Mouse (Mus musculus) myocyte (in vitro differentiated cells): ENCODE measurements at regions not wholly inside any gene's neighbourhood (a gene's known extent, or its start where the extent isn't known, plus 50 kb on each side); places are given as distances from the start of the nearest gene placed in this dataset.

Source experiments
- H3K27me3 ChIP-seq: one replicate; pipeline ENCODE4 v1.6.1; 2011; ENCODE audit not compliant: control insufficient read depth, insufficient read depth, insufficient read length
- H3K36me3 ChIP-seq: one replicate; pipeline ENCODE4 v1.6.1; 2011; ENCODE audit not compliant: control insufficient read depth, insufficient read depth
- H3K4me2 ChIP-seq: one replicate; pipeline ENCODE4 v1.6.1; 2011; ENCODE audit warnings: low read depth, control low read depth
- H3K4me3 ChIP-seq: one replicate; pipeline ENCODE4 v1.5.1; 2011; ENCODE audit warnings: mild to moderate bottlenecking, control low read depth, moderate library complexity
- H3K79me2 ChIP-seq: one replicate; pipeline ENCODE4 v1.6.1; 2011; ENCODE audit not compliant: control insufficient read depth, insufficient read depth
- H3ac ChIP-seq: one replicate; pipeline ENCODE4 v1.6.1; 2011; ENCODE audit not compliant: control insufficient read depth, insufficient read length
- CEBPB ChIP-seq: IDR thresholded peaks from 2 replicates; pipeline ENCODE4 v1.6.1; 2011; ENCODE audit warnings: mild to moderate bottlenecking, moderate library complexity; ENCODE audit not compliant: poor library complexity, insufficient read depth, severe bottlenecking
- E2F4 ChIP-seq: IDR thresholded peaks from one replicate; pipeline ENCODE4 v1.6.1; 2011; ENCODE audit warnings: mild to moderate bottlenecking, control low read depth, moderate library complexity; ENCODE audit not compliant: insufficient read depth
- MAX ChIP-seq: IDR thresholded peaks from one replicate; pipeline ENCODE4 v1.6.1; 2011; ENCODE audit warnings: low read depth, mild to moderate bottlenecking, control low read depth
- MYOD1 ChIP-seq, 3 experiments: IDR thresholded peaks; one replicate each; pipeline ENCODE4 v1.6.1; 2011; ENCODE audit warnings: control low read depth in 2 of 3, low read depth in 2 of 3, mild to moderate bottlenecking in 2 of 3, moderate library complexity in 1 of 3; ENCODE audit not compliant: insufficient read length in 2 of 3, control insufficient read depth in 1 of 3
- MYOG ChIP-seq, 3 experiments: IDR thresholded peaks; one replicate each; pipeline ENCODE4 v1.6.1; 2011; ENCODE audit warnings: control low read depth in 2 of 3, low read depth in 2 of 3, mild to moderate bottlenecking in 2 of 3; ENCODE audit not compliant: insufficient read length in 2 of 3, control insufficient read depth in 1 of 3, insufficient read depth in 1 of 3
- POLR2A ChIP-seq: IDR thresholded peaks from one replicate; pipeline ENCODE4 v1.6.1; 2011; ENCODE audit warnings: low read depth, mild to moderate bottlenecking, control low read depth, moderate library complexity; ENCODE audit not compliant: insufficient read length
- POLR2AphosphoS2 ChIP-seq: IDR thresholded peaks from one replicate; pipeline ENCODE4 v1.6.1; 2011; ENCODE audit warnings: low read depth, control low read depth; ENCODE audit not compliant: insufficient read length
- REST ChIP-seq: IDR thresholded peaks from one replicate; pipeline ENCODE4 v1.6.1; 2011; ENCODE audit warnings: mild to moderate bottlenecking, control low read depth, moderate library complexity; ENCODE audit not compliant: insufficient read depth, insufficient read length
- SRF ChIP-seq: IDR thresholded peaks from one replicate; pipeline ENCODE4 v1.6.1; 2011; ENCODE audit warnings: low read depth; ENCODE audit not compliant: control insufficient read depth, insufficient read length
- TCF12 ChIP-seq: IDR thresholded peaks from one replicate; pipeline ENCODE4 v1.6.1; 2011; ENCODE audit warnings: mild to moderate bottlenecking, control low read depth; ENCODE audit not compliant: poor library complexity, insufficient read depth, severe bottlenecking
- TCF3 ChIP-seq: IDR thresholded peaks from one replicate; pipeline ENCODE4 v1.6.1; 2011; ENCODE audit warnings: low read depth, control low read depth; ENCODE audit not compliant: insufficient read length
- USF1 ChIP-seq: IDR thresholded peaks from one replicate; pipeline ENCODE4 v1.6.1; 2011; ENCODE audit warnings: low read depth, mild to moderate bottlenecking, control low read depth, moderate library complexity

DNA sequence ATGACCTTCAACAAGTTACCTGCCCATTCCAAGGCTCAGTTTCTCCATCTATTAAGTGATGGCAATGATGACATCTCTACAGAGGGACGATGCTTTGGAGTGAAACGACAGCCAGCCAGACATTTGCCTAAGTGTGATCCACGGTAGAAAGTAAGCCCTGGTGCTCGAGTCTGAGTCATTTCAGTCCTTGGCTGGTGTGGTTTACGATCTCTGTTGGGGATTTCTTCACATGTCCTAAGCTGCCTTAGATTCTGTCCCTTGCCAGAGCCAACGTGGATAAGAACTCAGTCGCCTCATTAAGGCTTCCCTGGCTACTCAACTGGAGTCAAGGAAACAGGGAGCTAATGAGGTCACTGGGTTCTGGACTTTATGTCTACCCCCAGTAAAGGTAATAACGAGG, 258.8 kb downstream of the Adamts20 start:
- H3K4me3 ChIP-seq: no peak overlapping the region
- H3K4me2 ChIP-seq: no peak overlapping the region
- no peaks in the 10 kb centered on the region for H3K36me3 ChIP-seq
- no peak overlapping the region for H3ac ChIP-seq
- H3K27me3 ChIP-seq: no peaks in the 10 kb centered on the region
- no peak for TF ChIP-seq REST
- no peak for TF ChIP-seq E2F4
- TF ChIP-seq MAX: no peak
- no peak for TF ChIP-seq CEBPB
- no peaks in the 10 kb centered on the region for H3K79me2 ChIP-seq

GRCm38 (mm10) chr15:94205309-94205893, 259.8 kb downstream of the Adamts20 start:
- H3K4me2 ChIP-seq: no peak overlapping the region
- TF ChIP-seq MAX (no peak), MYOD1 (IDR thresholded peaks at IDR 0.05; ENCODE audit: control insufficient read depth in 1 of 3, insufficient read length in 2 of 3, low read depth in 2 of 3) (peak in 2 of 3 experiments; percentile 51 to 66), MYOG (IDR thresholded peaks at IDR 0.05; ENCODE audit: control insufficient read depth in 1 of 3, insufficient read depth in 1 of 3, insufficient read length in 2 of 3, low read depth in 2 of 3) (peak in 1 of 3 experiments; percentile 17), SRF (no peak)
- H3ac ChIP-seq: no peak overlapping the region
- H3K79me2 ChIP-seq: no peaks in the 10 kb centered on the region
- H3K4me3 ChIP-seq: no peak overlapping the region
- H3K27me3 ChIP-seq: no peaks in the 10 kb centered on the region
- no peaks in the 10 kb centered on the region for H3K36me3 ChIP-seq

DNA sequence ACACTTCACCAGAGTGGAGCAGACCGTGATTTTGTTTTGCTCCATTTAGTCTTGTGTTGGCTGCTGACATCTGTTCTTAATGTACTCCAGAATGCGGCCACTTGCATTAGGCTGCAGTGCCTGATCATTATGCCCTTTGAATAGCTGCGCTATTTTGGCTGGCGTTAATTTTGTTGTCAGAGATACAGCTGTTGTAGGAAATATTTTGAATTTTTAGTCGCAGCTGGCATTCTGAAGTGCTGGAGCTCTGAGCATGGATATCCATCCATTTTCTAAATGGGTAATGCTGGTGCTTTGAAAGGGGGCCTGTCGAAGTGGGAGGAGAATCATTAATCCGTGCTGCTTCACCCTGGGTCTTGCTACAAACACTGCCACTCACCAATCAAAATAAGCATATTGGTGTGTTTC, 275.1 kb downstream of the Adamts20 start:
- Histone ChIP-seq H3ac (no peak overlapping the region), H3K36me3 (no peaks in the 10 kb centered on the region), H3K4me2 (no peak overlapping the region), H3K4me3 (no peak overlapping the region), H3K79me2 (no peaks in the 10 kb centered on the region), H3K27me3 (no peaks in the 10 kb centered on the region)
- TF ChIP-seq MYOD1 (IDR thresholded peaks at IDR 0.05; ENCODE audit: control insufficient read depth in 1 of 3, insufficient read length in 2 of 3, low read depth in 2 of 3) (peak in 1 of 3 experiments; percentile 2), USF1 (no peak)

DNA sequence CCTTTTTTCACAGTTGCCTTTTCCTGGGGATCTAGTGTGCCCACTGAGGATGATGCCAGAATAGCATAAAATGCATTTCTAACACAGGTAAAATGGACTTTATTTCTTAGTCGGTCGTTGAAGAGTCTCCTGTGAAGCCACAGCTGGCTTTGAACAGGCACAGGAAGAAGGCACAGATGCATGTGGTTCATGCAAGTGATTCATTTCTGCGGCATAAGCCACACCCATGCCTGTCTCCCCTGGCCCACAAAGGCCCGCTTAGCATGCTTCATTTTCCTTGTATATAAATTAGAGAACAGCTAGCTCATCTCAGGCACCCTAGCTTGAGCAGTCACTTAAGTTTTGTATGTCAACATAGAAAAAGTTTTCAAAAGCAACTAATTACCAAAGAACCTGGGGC, 277.6 kb downstream of the Adamts20 start:
- Histone ChIP-seq H3K4me2 (no peak overlapping the region), H3K79me2 (no peaks in the 10 kb centered on the region), H3K4me3 (no peak overlapping the region), H3ac (no peak overlapping the region), H3K36me3 (no peaks in the 10 kb centered on the region), H3K27me3 (no peaks in the 10 kb centered on the region)
- TF ChIP-seq MYOD1 (IDR thresholded peaks at IDR 0.05; ENCODE audit: control insufficient read depth in 1 of 3, insufficient read length in 2 of 3, low read depth in 2 of 3) (peak in 2 of 3 experiments; percentile 33 to 60), MYOG (IDR thresholded peaks at IDR 0.05; ENCODE audit: control insufficient read depth in 1 of 3, insufficient read depth in 1 of 3, insufficient read length in 2 of 3, low read depth in 2 of 3) (peak in 1 of 3 experiments; percentile 63), TCF3 (no peak)

DNA sequence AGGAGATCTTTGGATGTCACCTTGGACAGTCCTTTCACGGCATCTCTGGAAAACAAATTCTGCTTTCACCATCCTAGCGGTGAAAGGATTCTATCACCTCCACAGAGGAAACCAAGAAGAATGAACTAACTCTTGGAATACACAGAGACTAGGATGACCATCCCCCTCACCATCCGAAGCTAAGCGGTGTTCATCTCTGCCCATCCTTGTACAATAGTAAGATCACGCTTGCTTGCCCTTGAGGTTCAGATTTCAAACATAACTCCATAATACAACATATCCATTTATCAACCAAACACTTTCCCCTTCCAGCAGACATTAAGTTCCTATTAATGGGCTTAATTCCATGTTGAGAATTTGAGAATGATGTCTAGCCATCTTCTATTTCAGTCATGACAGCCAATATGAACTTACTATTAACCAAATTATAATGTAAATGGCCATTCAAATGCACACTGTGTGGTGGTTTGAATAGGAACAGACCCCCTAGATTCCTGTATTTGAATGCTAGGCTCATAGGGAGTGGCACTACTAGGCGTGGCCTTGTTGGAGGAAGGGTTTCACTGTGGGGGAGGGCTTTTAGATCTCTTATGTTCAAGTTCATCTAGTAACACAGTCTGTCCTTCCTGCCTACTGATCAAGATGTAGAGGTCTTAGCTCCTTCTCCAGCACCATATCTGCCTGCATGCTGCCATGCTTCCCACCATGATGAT, 281.4 kb downstream of the Adamts20 start:
- H3ac ChIP-seq: no peak overlapping the region
- TF ChIP-seq MAX (no peak), REST (no peak), TCF3 (no peak), POLR2AphosphoS2 (no peak)
- H3K4me2 ChIP-seq: no peak overlapping the region

DNA sequence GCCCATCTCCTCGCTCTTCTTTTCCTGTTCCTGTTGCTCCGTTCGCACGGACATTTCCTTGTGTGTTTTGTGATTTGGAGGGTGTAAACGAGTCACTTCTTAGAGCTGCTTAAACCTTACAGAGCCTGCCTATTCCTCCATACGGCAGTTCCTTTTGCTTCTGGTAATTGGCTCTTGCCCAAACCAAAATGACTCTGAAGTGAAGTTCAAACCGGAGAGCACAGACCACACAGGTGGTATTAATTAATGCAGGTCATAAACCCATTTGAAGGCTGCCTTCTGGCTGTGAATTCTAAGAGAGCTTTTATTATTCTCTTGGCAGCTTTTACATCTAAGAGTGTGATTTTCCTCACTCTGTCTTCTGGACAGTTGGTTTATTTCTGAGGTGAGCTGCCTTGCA, 291.1 kb downstream of the Adamts20 start:
- H3K4me2 ChIP-seq: no peak overlapping the region
- no peak for TF ChIP-seq USF1
- no peak for TF ChIP-seq POLR2AphosphoS2
- TF ChIP-seq TCF3: no peak
- TF ChIP-seq E2F4: no peak
- no peak for TF ChIP-seq TCF12
- no peak for TF ChIP-seq POLR2A
- no peak for TF ChIP-seq CEBPB
- TF ChIP-seq REST: no peak
- no peak for TF ChIP-seq SRF
- TF ChIP-seq MYOD1 (IDR thresholded peaks at IDR 0.05; ENCODE audit: control insufficient read depth in 1 of 3, insufficient read length in 2 of 3, low read depth in 2 of 3): no peak
- no peak for TF ChIP-seq MYOG (IDR thresholded peaks at IDR 0.05; ENCODE audit: control insufficient read depth in 1 of 3, insufficient read depth in 1 of 3, insufficient read length in 2 of 3, low read depth in 2 of 3)
- no peak for TF ChIP-seq MAX

More for the DNA sequence above, 281.4 kb downstream of the Adamts20 start:
- H3K36me3 ChIP-seq: no peaks in the 10 kb centered on the region
- no peaks in the 10 kb centered on the region for H3K79me2 ChIP-seq
- no peaks in the 10 kb centered on the region for H3K27me3 ChIP-seq
- H3K4me3 ChIP-seq: no peak overlapping the region

More for the DNA sequence above, 291.1 kb downstream of the Adamts20 start:
- H3K36me3 ChIP-seq: no peaks in the 10 kb centered on the region
- H3K27me3 ChIP-seq: no peaks in the 10 kb centered on the region
- no peak overlapping the region for H3K4me3 ChIP-seq
- H3K79me2 ChIP-seq: no peaks in the 10 kb centered on the region
- no peak overlapping the region for H3ac ChIP-seq
